Mouse (Mus musculus) MEL-GATA-1-ER (cell line): ENCODE measurements around the gene Npr3.

Experiments used
- DNase-seq: peaks from one replicate; pipeline ENCODE4 v3.0.0-alpha.2; 2012; ENCODE audit warnings: low read depth; ENCODE audit errors: extremely low read depth

The Npr3 gene

GRCm38 (mm10) chr15:11906571-11907531 lies at the start of gene Npr3:
Gene Npr3, minus strand, starts transcription at chr15:11907287.
- DNase-seq: no peak

- no peak for DNase-seq
Observed at GRCm38 (mm10) chr15:11956129-11956528, 49.0 kb upstream of the Npr3 start.

GRCm38 (mm10) chr15:11954190-11954589 lies 47.1 kb upstream of the Npr3 start:
- no peak for DNase-seq

- no peak for DNase-seq
Observed at GRCm38 (mm10) chr15:11952159-11952558, 45.1 kb upstream of the Npr3 start.

GRCm38 (mm10) chr15:11951181-11951580 lies 44.1 kb upstream of the Npr3 start:
- no peak for DNase-seq

- no peak for DNase-seq
Observed at GRCm38 (mm10) chr15:11950144-11950543, 43.1 kb upstream of the Npr3 start.

- no peak for DNase-seq
Observed at GRCm38 (mm10) chr15:11949490-11949889, 42.4 kb upstream of the Npr3 start.

GRCm38 (mm10) chr15:11940855-11941254 lies 33.8 kb upstream of the Npr3 start:
- DNase-seq: no peak

GRCm38 (mm10) chr15:11927742-11928141 lies 20.7 kb upstream of the Npr3 start:
- peak; percentile 24 for DNase-seq

GRCm38 (mm10) chr15:11914101-11914500 lies 7.0 kb upstream of the Npr3 start:
- DNase-seq: no peak

- DNase-seq: no peak
Observed at GRCm38 (mm10) chr15:11909875-11910274, 2.8 kb upstream of the Npr3 start.

GRCm38 (mm10) chr15:11908166-11908565 lies 1.1 kb upstream of the Npr3 start:
- no peak for DNase-seq

GRCm38 (mm10) chr15:11906021-11906570 lies 991 bp downstream of the Npr3 start:
- DNase-seq: no peak

GRCm38 (mm10) chr15:11904848-11905672 lies 2.0 kb downstream of the Npr3 start:
- no peak for DNase-seq

- DNase-seq: no peak
Observed at GRCm38 (mm10) chr15:11904043-11904847, 2.8 kb downstream of the Npr3 start.

- DNase-seq: no peak
Observed at GRCm38 (mm10) chr15:11903196-11904042, 3.7 kb downstream of the Npr3 start.

GRCm38 (mm10) chr15:11897617-11898016 lies 9.5 kb downstream of the Npr3 start:
- DNase-seq: no peak

- no peak for DNase-seq
Observed at GRCm38 (mm10) chr15:11897162-11897561, 9.9 kb downstream of the Npr3 start.

GRCm38 (mm10) chr15:11893969-11894368 lies 13.1 kb downstream of the Npr3 start:
- DNase-seq: no peak

- DNase-seq: peak; percentile 2
Observed at GRCm38 (mm10) chr15:11891395-11891794, 15.7 kb downstream of the Npr3 start.
